Mouse (Mus musculus) E14TG2a.4 (cell line): Measurements from ENCODE around the gene Hsf4.

Source experiments
- CTCF ChIP-seq: conservative IDR thresholded peaks from 2 replicates; pipeline ENCODE4 v1.5.1; 2014; ENCODE audit warnings: low read length
- POU5F1 ChIP-seq: IDR thresholded peaks from 2 replicates; pipeline ENCODE4 v1.6.1; 2014; ENCODE audit warnings: low read length, borderline replicate concordance

- no peak for TF ChIP-seq CTCF
- no peak for TF ChIP-seq POU5F1
Measured at GRCm38 (mm10) chr8:105223850-105224249, 45.8 kb upstream of the Hsf4 start.
